Mouse (Mus musculus): Measurements from ENCODE around the gene Saa4. TPM values are rescaled to one million over a fixed set of nuclear protein-coding genes. Genes with fewer than 3 reads are reported as not detected.

Saa4 gene
- polyA plus RNA-seq (2017; shearing (Covaris generic)): not detected

GRCm38 (mm10) chr7:46732458-46732857, at the start of gene Saa4:
Saa4 (minus strand) TSS chr7:46732603.

GRCm38 (mm10) chr7:46751490-46751889, 19.1 kb upstream of the Saa4 start, which contains the start of gene Saa2:
Saa2 (plus strand) TSS chr7:46751790.

GRCm38 (mm10) chr7:46742880-46743279, 10.5 kb upstream of the Saa4 start, which contains the start of gene Saa1:
Saa1 (minus strand) TSS chr7:46742980.

GRCm38 (mm10) chr7:46715600-46715999, 16.8 kb downstream of the Saa4 start, which contains the start of gene Saa3:
Saa3 (minus strand) TSS chr7:46715700.

GRCm38 (mm10) chr7:46710390-46710844, 22.0 kb downstream of the Saa4 start, which contains the start of gene Saal1:
Saal1 (minus strand) TSS chr7:46710680.

Other genes starting within 250 kb of the Saa4 start
- gene Sergef, start 92.8 kb downstream of the Saa4 start, polyA plus RNA-seq (2017; shearing (Covaris generic)): 21.3 TPM
- 0.34 TPM for gene Tph1, start 60.1 kb downstream of the Saa4 start, polyA plus RNA-seq (2017; shearing (Covaris generic))
- 25.1 TPM for gene Saal1, start 21.9 kb downstream of the Saa4 start, polyA plus RNA-seq (2017; shearing (Covaris generic))
- gene Saa3, start 16.9 kb downstream of the Saa4 start, polyA plus RNA-seq (2017; shearing (Covaris generic)): not detected
- gene Saa1, start 10.4 kb upstream of the Saa4 start, polyA plus RNA-seq (2017; shearing (Covaris generic)): not detected
- gene Saa2, start 19.2 kb upstream of the Saa4 start, polyA plus RNA-seq (2017; shearing (Covaris generic)): not detected
- 39.7 TPM for gene Hps5, start 63.5 kb upstream of the Saa4 start, polyA plus RNA-seq (2017; shearing (Covaris generic))
- gene Gtf2h1, start 63.5 kb upstream of the Saa4 start, polyA plus RNA-seq (2017; shearing (Covaris generic)): 42.9 TPM
- 1,357 TPM for gene Ldha, start 108.9 kb upstream of the Saa4 start, polyA plus RNA-seq (2017; shearing (Covaris generic))
- gene Ldhc, start 128.6 kb upstream of the Saa4 start, polyA plus RNA-seq (2017; shearing (Covaris generic)): not detected
- 133 TPM for gene Tsg101, start 187.4 kb upstream of the Saa4 start, polyA plus RNA-seq (2017; shearing (Covaris generic))
- 9.3 TPM for gene Uevld, start 225.9 kb upstream of the Saa4 start, polyA plus RNA-seq (2017; shearing (Covaris generic))